Mouse (Mus musculus) retina, embryonic 14.5 days (tissue): ENCODE results near the gene Prph2.

Experiments
- DNase-seq: peaks from one replicate; pipeline ENCODE4 v3.0.0-alpha.2; 2015; ENCODE audit warnings: low spot score

Prph2 gene

DNA sequence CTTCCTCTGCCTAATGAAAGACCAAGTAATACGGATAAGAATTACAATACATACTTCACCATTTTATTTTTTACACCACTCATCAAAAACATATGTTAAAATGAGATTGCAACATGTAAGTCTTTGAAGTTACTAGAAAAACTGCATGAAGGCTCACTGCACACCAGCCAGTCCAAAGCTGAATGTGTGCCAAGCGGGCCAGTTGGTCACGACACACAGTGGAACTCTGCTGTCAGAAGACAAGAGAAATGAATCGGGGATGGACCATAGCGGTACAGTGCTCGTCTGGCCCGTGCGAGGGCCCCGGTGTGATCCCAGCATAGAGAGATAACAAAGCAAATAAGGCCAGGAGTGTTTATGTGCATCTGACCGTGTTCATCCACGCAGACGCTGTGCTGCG, 52.9 kb downstream of the Prph2 start:
- no peak for DNase-seq

DNA sequence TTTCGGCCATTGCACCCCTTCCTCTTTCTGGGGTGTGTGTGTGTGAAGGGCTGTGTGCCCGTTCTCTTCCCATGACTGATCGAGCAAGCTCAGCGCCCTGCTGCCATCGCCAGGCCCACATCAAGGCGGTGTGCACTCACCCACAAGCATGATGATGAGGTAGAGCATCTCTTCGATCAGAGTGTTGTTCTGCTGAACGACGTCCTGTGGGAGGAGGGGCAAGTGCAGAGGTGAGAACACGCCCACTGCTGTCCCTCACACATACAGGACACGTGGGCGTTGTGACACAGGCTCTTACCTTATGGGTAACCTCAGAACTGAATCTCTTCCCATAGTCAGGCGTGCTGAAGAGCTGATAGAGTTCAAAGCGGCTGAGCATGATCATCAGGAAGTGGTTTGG, 56.6 kb downstream of the Prph2 start:
- DNase-seq, result no peak

DNA sequence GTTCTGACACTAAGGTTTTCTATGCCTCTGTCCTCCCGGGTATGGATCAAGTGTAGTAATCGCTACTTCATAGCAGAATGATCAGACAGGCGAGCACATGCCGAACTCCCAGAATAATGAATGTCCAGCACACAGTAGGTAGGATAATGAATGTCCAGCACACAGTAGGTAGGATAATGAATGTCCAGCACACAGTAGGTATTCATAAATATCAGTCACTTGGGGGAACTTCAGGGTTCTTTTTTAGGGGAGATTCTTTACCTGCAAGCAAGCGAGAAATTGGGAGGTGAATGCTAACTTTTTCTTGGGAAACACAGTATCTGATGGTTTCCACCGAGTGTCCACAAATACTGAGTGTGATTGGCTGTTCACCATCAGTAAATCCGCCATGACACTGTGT, 62.3 kb downstream of the Prph2 start:
- DNase-seq, result no peak
